14 mouse cellular contexts compared by ENCODE assay signal in genomic region chr3:63849765-63850346, GRCm38 (mm10). TPM values are rescaled to one million over a fixed set of nuclear protein-coding genes. Genes with fewer than 3 reads are reported as not detected.
DNase-seq lines count a peak whose midpoint lies in the region; ATAC-seq and TF ChIP-seq lines count a peak whose summit lies in the region.
"Had no signal": no experiment of that assay in that cellular context is flagged by ENCODE, and none has a peak within 500 bp of the region (broad histone marks: within the 10 kb centered on the region; RNA-seq: fewer than 3 reads in every experiment).

No protein-coding gene starts in this region.

- peaks cover 13% of the 10 kb centered on the region for H3K4me1 ChIP-seq in forebrain, embryonic 13.5 days
- peaks cover 11% of the 10 kb centered on the region for H3K4me1 ChIP-seq in forebrain, embryonic 15.5 days
- peaks cover 8% of the 10 kb centered on the region; the same call in 1 of the 2 replicates for H3K4me1 ChIP-seq in forebrain, postnatal 0 days (ENCODE audit: insufficient read depth)

- H3K9me3 ChIP-seq in forebrain, embryonic 13.5 days (replicated peaks), result no peaks in the 10 kb centered on the region
- no peaks in the 10 kb centered on the region for H3K9me3 ChIP-seq in forebrain, embryonic 15.5 days
- H3K9me3 ChIP-seq in forebrain, postnatal 0 days (ENCODE audit: low read length), result no peaks in the 10 kb centered on the region
- H3K9me3 ChIP-seq: embryonic facial prominence, embryonic 13.5 days had no signal

- H3K36me3 ChIP-seq in forebrain, embryonic 13.5 days (ENCODE audit: poor library complexity, severe bottlenecking), result no peaks in the 10 kb centered on the region
- H3K36me3 ChIP-seq in forebrain, embryonic 15.5 days, result no peaks in the 10 kb centered on the region
- no peaks in the 10 kb centered on the region for H3K36me3 ChIP-seq in forebrain, postnatal 0 days (ENCODE audit: insufficient read depth)
- H3K36me3 ChIP-seq: embryonic facial prominence, embryonic 13.5 days had no signal

- ATAC-seq in forebrain, embryonic 13.5 days, result peak; percentile 55
- no peak; the same call in 1 of the 2 replicates for ATAC-seq in forebrain, embryonic 15.5 days (replicated peaks)
- ATAC-seq in forebrain, postnatal 0 days, result peak; percentile 61; the same call in 1 of the 2 replicates
- ATAC-seq: CD4-positive, CD25-positive, alpha-beta regulatory T cell, adult 4 months had no signal

- H3K9ac ChIP-seq in forebrain, embryonic 13.5 days, result no peak overlapping the region
- H3K9ac ChIP-seq in forebrain, embryonic 15.5 days (replicated peaks), result no peak overlapping the region
- no peak overlapping the region for H3K9ac ChIP-seq in forebrain, postnatal 0 days
- H3K9ac ChIP-seq: embryonic facial prominence, embryonic 13.5 days had no signal

- H3K4me3 ChIP-seq in forebrain, embryonic 13.5 days, result no peak overlapping the region
- no peak overlapping the region for H3K4me3 ChIP-seq in forebrain, embryonic 15.5 days
- H3K4me3 ChIP-seq in forebrain, postnatal 0 days (ENCODE audit: low read depth, low read length), result no peak overlapping the region
- H3K4me3 ChIP-seq: embryonic facial prominence, embryonic 13.5 days; heart, adult 2 months had no signal

- H3K4me2 ChIP-seq in forebrain, embryonic 13.5 days, result no peak overlapping the region
- H3K4me2 ChIP-seq in forebrain, embryonic 15.5 days (replicated peaks), result no peak overlapping the region
- no peak overlapping the region for H3K4me2 ChIP-seq in forebrain, postnatal 0 days (ENCODE audit: low read depth)
- H3K4me2 ChIP-seq: embryonic facial prominence, embryonic 13.5 days; liver, embryonic 11.5 days had no signal

- DNase-seq in forebrain, postnatal 0 days, result no peak
- peak; percentile 51 for DNase-seq in mesoderm, embryonic 11.5 days (ENCODE audit: low read depth, low spot score)
- peak; percentile 75 for DNase-seq in retina, postnatal 1 day
- no peak for DNase-seq in thymus, postnatal 36 days
- DNase-seq in layer of hippocampus, postnatal 10 days (ENCODE audit: low spot score in 2 of 2), result no peak
- DNase-seq: heart, adult 2 months; kidney, postnatal 14 days; lung, postnatal 36 days; right cerebral cortex, adult 18-20 months had no signal

- WGBS in forebrain, embryonic 13.5 days, result 21% methylated on average over 10 of the region's 10 CpGs
- 22% methylated on average over 10 of the region's 10 CpGs for WGBS in forebrain, embryonic 15.5 days
- WGBS in forebrain, postnatal 0 days, result 28% methylated on average over 10 of the region's 10 CpGs

- no peak for TF ChIP-seq CTCF in forebrain, postnatal 0 days (IDR thresholded peaks at IDR 0.05; ENCODE audit: low read depth)

- no peak overlapping the region for H3K27ac ChIP-seq in forebrain, embryonic 13.5 days
- no peak overlapping the region for H3K27ac ChIP-seq in forebrain, embryonic 15.5 days (replicated peaks)
- no peak overlapping the region for H3K27ac ChIP-seq in forebrain, postnatal 0 days (ENCODE audit: low read depth, low read length)
- H3K27ac ChIP-seq: embryonic facial prominence, embryonic 13.5 days; heart, adult 2 months had no signal

- H3K27me3 ChIP-seq in forebrain, embryonic 13.5 days, result no peaks in the 10 kb centered on the region
- no peaks in the 10 kb centered on the region for H3K27me3 ChIP-seq in forebrain, embryonic 15.5 days
- no peaks in the 10 kb centered on the region for H3K27me3 ChIP-seq in forebrain, postnatal 0 days (ENCODE audit: insufficient read depth, low read length)
- H3K27me3 ChIP-seq: embryonic facial prominence, embryonic 13.5 days had no signal

RNA-seq across cellular contexts. Expression of gene Plch1, which starts 49.4 kb away (rescaled TPM):
- 9.8 and 13.1 TPM in 2 replicates for polyA plus RNA-seq in forebrain, embryonic 13.5 days (2015; fragmentation: Nextera tagmentation; extraction: Ambion mirVana)
- polyA plus RNA-seq in forebrain, embryonic 15.5 days (2015; fragmentation: Nextera tagmentation; extraction: Ambion mirVana), result 6.1 and 6.4 TPM in 2 replicates
- 6.5 and 14.4 TPM in 2 replicates for total RNA-seq in forebrain, postnatal 0 days (2014; rRNA removed)
- polyA plus RNA-seq in forebrain, postnatal 0 days (2015; fragmentation: Nextera tagmentation; extraction: Ambion mirVana), result 1.6 and 3.5 TPM in 2 replicates
- total RNA-seq in layer of hippocampus, postnatal 10 days (2021), result 1 to 10 TPM; 6.0 to 9.6 TPM
- polyA plus RNA-seq: CD4-positive, CD25-positive, alpha-beta regulatory T cell, adult 4 months had no signal

Comparison
In these comparisons a context has a peak if more than half of its experiments do, and no peak if none do; other contexts are left out.
1. DNase-seq: peak in mesoderm, embryonic 11.5 days (single experiment) and retina, postnatal 1 day (single experiment); none in forebrain, postnatal 0 days (single experiment), thymus, postnatal 36 days (0 of 2) and layer of hippocampus, postnatal 10 days (0 of 2).